Mouse (Mus musculus) cerebellum, adult 2 months (tissue): ENCODE results near the gene Slc8a1. TPM values are rescaled to one million over a fixed set of nuclear protein-coding genes. Genes with fewer than 3 reads are reported as not detected.

Source experiments
- DNase-seq, 2 experiments: peaks; one replicate each; pipeline ENCODE4 v3.0.0; 2021
- H3K27ac ChIP-seq: fragments of 200-500 bp; 2 replicates; pipeline ENCODE4 v1.5.1; 2012; ENCODE audit warnings: low read length, control low read depth, inconsistent platforms; ENCODE audit not compliant: insufficient read depth
- H3K27me3 ChIP-seq: fragments of 200-500 bp; 2 replicates; pipeline ENCODE4 v1.6.1; 2012; ENCODE audit warnings: inconsistent platforms, mild to moderate bottlenecking, low read length, moderate library complexity; ENCODE audit not compliant: control insufficient read depth, insufficient read depth
- H3K4me1 ChIP-seq: fragments of 200-500 bp; 2 replicates; pipeline ENCODE4 v1.6.1; 2011; ENCODE audit warnings: low read length; ENCODE audit not compliant: control insufficient read depth, insufficient read depth
- H3K4me3 ChIP-seq: fragments of 200-500 bp; replicated peaks from 2 replicates; pipeline ENCODE3; 2011; ENCODE audit warnings: mild to moderate bottlenecking, low read depth, low read length, control low read depth; ENCODE audit not compliant: insufficient read depth
- CTCF ChIP-seq: fragments of 200-500 bp; IDR thresholded peaks from 2 replicates; pipeline ENCODE4 v1.5.1; 2011; ENCODE audit warnings: low read depth, mild to moderate bottlenecking, control low read depth, low read length, moderate library complexity, borderline replicate concordance; ENCODE audit not compliant: insufficient read depth
- POLR2A ChIP-seq: fragments of 200-500 bp; IDR thresholded peaks from 2 replicates; pipeline ENCODE4 v1.6.1; 2011; ENCODE audit warnings: low read length, control low read depth, borderline replicate concordance; ENCODE audit not compliant: insufficient read depth
- WGBS: fragments of 180-500 bp; shearing (Covaris S2); methylation state at CpG from one replicate; pipeline ENCODE4 v1.1.7; 2018; 5-methylcytosine and 5-hydroxymethylcytosine counted together
- polyA plus RNA-seq: library from polyadenylated mRNA; depleted of rRNA; stranded (reverse); fragments of >200 nt; gene quantifications from 2 replicates; pipeline ENCODE4 v1.2.3, GENCODE M21; 2012

Slc8a1 gene
- polyA plus RNA-seq, 1 experiment = 22.4 TPM

GRCm38 (mm10) chr17:81419802-81420459, 318.2 kb downstream of the Slc8a1 start:
- DNase-seq = peak; percentile 21 to 39
- TF ChIP-seq CTCF = no peak
- no peak for TF ChIP-seq POLR2A
- no peaks in the 10 kb centered on the region for H3K27me3 ChIP-seq
- H3K4me1 ChIP-seq = peaks cover 7% of the 10 kb centered on the region; the same call in 1 of the 2 replicates
- WGBS = 67% methylated on average over 10 of the region's 10 CpGs
- no peak overlapping the region for H3K27ac ChIP-seq
- H3K4me3 ChIP-seq = no peak overlapping the region

- TF ChIP-seq CTCF (no peak), POLR2A (no peak)
- no peak overlapping the region for H3K4me3 ChIP-seq
- 81% methylated on average over 6 of the region's 6 CpGs for WGBS
- H3K27ac ChIP-seq = no peak overlapping the region
- H3K4me1 ChIP-seq = no peaks in the 10 kb centered on the region
- H3K27me3 ChIP-seq = no peaks in the 10 kb centered on the region
- no peak for DNase-seq
Measured at GRCm38 (mm10) chr17:81416361-81417114, 321.6 kb downstream of the Slc8a1 start.

- WGBS = 80% methylated on average over 4 of the region's 4 CpGs
- no peak for TF ChIP-seq CTCF
- no peak for TF ChIP-seq POLR2A
- Histone ChIP-seq H3K4me1 (no peaks in the 10 kb centered on the region), H3K27me3 (no peaks in the 10 kb centered on the region), H3K4me3 (no peak overlapping the region), H3K27ac (no peak overlapping the region)
- no peak for DNase-seq
Measured at GRCm38 (mm10) chr17:81412736-81413135, 325.4 kb downstream of the Slc8a1 start.

- 46% methylated on average over 4 of the region's 4 CpGs for WGBS
- no peak for DNase-seq
- Histone ChIP-seq H3K4me3 (no peak overlapping the region), H3K27ac (0 out of 2 replicates have a peak overlapping the region, but pooled peaks have one; percentile 41), H3K27me3 (no peaks in the 10 kb centered on the region), H3K4me1 (peaks cover 6% of the 10 kb centered on the region)
- TF ChIP-seq POLR2A (no peak), CTCF (no peak)
Measured at GRCm38 (mm10) chr17:81404225-81404624, 334.0 kb downstream of the Slc8a1 start.

GRCm38 (mm10) chr17:81403121-81403520, 335.1 kb downstream of the Slc8a1 start:
- no peak overlapping the region for H3K4me3 ChIP-seq
- 65% methylated on average over 4 of the region's 4 CpGs for WGBS
- no peak overlapping the region for H3K27ac ChIP-seq
- no peak for TF ChIP-seq POLR2A
- TF ChIP-seq CTCF = no peak
- no peaks in the 10 kb centered on the region for H3K27me3 ChIP-seq
- no peak for DNase-seq
- H3K4me1 ChIP-seq = peaks cover 6% of the 10 kb centered on the region

- TF ChIP-seq POLR2A = no peak
- TF ChIP-seq CTCF = no peak
- H3K27me3 ChIP-seq = no peaks in the 10 kb centered on the region
- DNase-seq = peak; percentile 70 to 81
- no peak overlapping the region for H3K4me3 ChIP-seq
- H3K4me1 ChIP-seq = peaks cover 6% of the 10 kb centered on the region
- 1% methylated on average over 2 of the region's 2 CpGs for WGBS
- H3K27ac ChIP-seq = no peak overlapping the region
Measured at GRCm38 (mm10) chr17:81402636-81403035, 335.5 kb downstream of the Slc8a1 start.

- H3K4me1 ChIP-seq = peaks cover 6% of the 10 kb centered on the region
- H3K27ac ChIP-seq = no peak overlapping the region
- H3K4me3 ChIP-seq = no peak overlapping the region
- H3K27me3 ChIP-seq = no peaks in the 10 kb centered on the region
- DNase-seq = no peak
- TF ChIP-seq POLR2A (no peak), CTCF (no peak)
- 90% methylated on average over 5 of the region's 5 CpGs for WGBS
Measured at GRCm38 (mm10) chr17:81400377-81400776, 337.8 kb downstream of the Slc8a1 start.

- Histone ChIP-seq H3K27ac (no peak overlapping the region), H3K4me1 (no peaks in the 10 kb centered on the region; the same call in 1 of the 2 replicates), H3K4me3 (no peak overlapping the region), H3K27me3 (no peaks in the 10 kb centered on the region; the same call in 1 of the 2 replicates)
- WGBS = 34% methylated on average over 1 of the region's 1 CpGs
- no peak for TF ChIP-seq CTCF
- no peak for TF ChIP-seq POLR2A
- no peak for DNase-seq
Measured at GRCm38 (mm10) chr17:81397434-81397833, 340.7 kb downstream of the Slc8a1 start.
